In genomic region chrX:50602461-50602875, GRCm38 (mm10) we compare ENCODE assay signal across 8 mouse cellular contexts.
A peak's percentile ranks its signal among the peaks of the same experiment; 100 is the strongest.
DNase-seq lines count a peak whose midpoint lies in the region; ATAC-seq and TF ChIP-seq lines count a peak whose summit lies in the region.
"Not testable (repeated sequence)": the region's sequence is repeated elsewhere in the genome, so short reads cannot be mapped to it uniquely, and the experiment has no call there.

No protein-coding gene starts in this region.

- not testable (repeated sequence) for TF ChIP-seq POLR2A in ES-Bruce4 (IDR thresholded peaks at IDR 0.05; ENCODE audit: insufficient read depth, low read length)

- H3K9me3 ChIP-seq in ES-Bruce4 (replicated peaks; ENCODE audit: control insufficient read depth, insufficient read depth, low read length, poor library complexity, severe bottlenecking); forebrain, postnatal 0 days (ENCODE audit: low read length); liver, embryonic 13.5 days (replicated peaks); midbrain, embryonic 12.5 days: not testable (repeated sequence)

- not testable (repeated sequence) for H3K27me3 ChIP-seq in ES-Bruce4 (ENCODE audit: control insufficient read depth, insufficient read depth, low read length, poor library complexity, severe bottlenecking); forebrain, postnatal 0 days (ENCODE audit: insufficient read depth, low read length); liver, embryonic 13.5 days; midbrain, embryonic 12.5 days

- WGBS in forebrain, postnatal 0 days: 60% methylated on average over 9 of the region's 9 CpGs
- 51% methylated on average over 9 of the region's 9 CpGs for WGBS in liver, embryonic 13.5 days (ENCODE audit: insufficient replicate concordance)
- 65% methylated on average over 9 of the region's 9 CpGs for WGBS in midbrain, embryonic 12.5 days

- peak overlapping the region; percentile 78; the same call in 1 of the 2 replicates for H3K27ac ChIP-seq in ES-Bruce4 (ENCODE audit: insufficient read depth, low read length)
- peak overlapping the region; percentile 67; the same call in 1 of the 2 replicates for H3K27ac ChIP-seq in forebrain, postnatal 0 days (ENCODE audit: low read depth, low read length)
- not testable (repeated sequence) for H3K27ac ChIP-seq in liver, embryonic 13.5 days; midbrain, embryonic 12.5 days (replicated peaks)

- 0 out of 2 replicates have a peak, but pooled peaks have one; percentile 22 for ATAC-seq in common myeloid progenitor, adult 5-6 weeks (replicated peaks; ENCODE audit: low read depth, poor library complexity, severe bottlenecking)
- ATAC-seq in forebrain, postnatal 0 days: peak; percentile 42; the same call in 1 of the 2 replicates
- ATAC-seq in liver, embryonic 13.5 days (ENCODE audit: low read depth): peak; percentile 19; the same call in 1 of the 2 replicates
- ATAC-seq in midbrain, embryonic 12.5 days (ENCODE audit: low FRiP score, low read depth): not testable (repeated sequence)

- H3K4me3 ChIP-seq in ES-Bruce4 (ENCODE audit: low read depth, low read length): not testable (repeated sequence)
- H3K4me3 ChIP-seq in forebrain, postnatal 0 days (ENCODE audit: low read depth, low read length): peak overlapping the region; percentile 17; the same call in 1 of the 2 replicates
- peak overlapping the region; percentile 37 for H3K4me3 ChIP-seq in liver, embryonic 13.5 days (replicated peaks)
- peak overlapping the region; percentile 24 for H3K4me3 ChIP-seq in midbrain, embryonic 12.5 days

- H3K36me3 ChIP-seq in ES-Bruce4 (ENCODE audit: control insufficient read depth, insufficient read depth, low read length, poor library complexity, severe bottlenecking); forebrain, postnatal 0 days (ENCODE audit: insufficient read depth); liver, embryonic 13.5 days; midbrain, embryonic 12.5 days: not testable (repeated sequence)

- peak; percentile 55 for DNase-seq in forebrain, postnatal 0 days
- DNase-seq in heart, postnatal 4 days: peak; percentile 71
- peak; percentile 76 for DNase-seq in kidney, adult 18-20 months
- peak; percentile 25 for DNase-seq in liver, embryonic 13.5 days
- DNase-seq in spleen, adult 12 weeks (ENCODE audit: low spot score): peak; percentile 74

- H3K4me1 ChIP-seq in ES-Bruce4 (ENCODE audit: control insufficient read depth, insufficient read depth, low read length); forebrain, postnatal 0 days (ENCODE audit: insufficient read depth); liver, embryonic 13.5 days (replicated peaks); midbrain, embryonic 12.5 days: not testable (repeated sequence)

- H3K9ac ChIP-seq in ES-Bruce4 (ENCODE audit: low read depth, poor library complexity, severe bottlenecking); liver, embryonic 13.5 days; midbrain, embryonic 12.5 days (replicated peaks): not testable (repeated sequence)
- peak overlapping the region; percentile 44; the same call in 1 of the 2 replicates for H3K9ac ChIP-seq in forebrain, postnatal 0 days

- TF ChIP-seq CTCF in ES-Bruce4 (IDR thresholded peaks at IDR 0.05; ENCODE audit: low read depth, low read length): peak; percentile 2
- TF ChIP-seq CTCF in forebrain, postnatal 0 days (IDR thresholded peaks at IDR 0.05; ENCODE audit: low read depth): peak; percentile 36

- not testable (repeated sequence) for TF ChIP-seq EP300 in ES-Bruce4 (IDR thresholded peaks at IDR 0.05; ENCODE audit: insufficient read depth, low read depth, low read length)

- peak overlapping the region; percentile 34; the same call in 1 of the 2 replicates for H3K4me2 ChIP-seq in forebrain, postnatal 0 days (ENCODE audit: low read depth)
- H3K4me2 ChIP-seq in liver, embryonic 13.5 days: peak overlapping the region; percentile 32
- peak overlapping the region; percentile 35 for H3K4me2 ChIP-seq in midbrain, embryonic 12.5 days (replicated peaks)

Comparison
In these comparisons a context has a peak if more than half of its experiments do, and no peak if none do; other contexts are left out.
1. DNase-seq: peak in every context shown above with its lines; median percentile 76 in kidney, adult 18-20 months; 74 in spleen, adult 12 weeks; 71 in heart, postnatal 4 days; 55 in forebrain, postnatal 0 days; 25 in liver, embryonic 13.5 days.